Mouse (Mus musculus): ENCODE results near the gene Gm42420. TPM values are rescaled to one million over a fixed set of nuclear protein-coding genes. Genes with fewer than 3 reads are reported as not detected.

The Gm42420 gene
- not detected for polyA plus RNA-seq (2014; fragmentation: Illumina TruSeq; extraction: RNeasy Lipid Tissue Mini Kit (QIAGEN cat#74804); ENCODE audit: low read depth, low replicate concordance)

DNA sequence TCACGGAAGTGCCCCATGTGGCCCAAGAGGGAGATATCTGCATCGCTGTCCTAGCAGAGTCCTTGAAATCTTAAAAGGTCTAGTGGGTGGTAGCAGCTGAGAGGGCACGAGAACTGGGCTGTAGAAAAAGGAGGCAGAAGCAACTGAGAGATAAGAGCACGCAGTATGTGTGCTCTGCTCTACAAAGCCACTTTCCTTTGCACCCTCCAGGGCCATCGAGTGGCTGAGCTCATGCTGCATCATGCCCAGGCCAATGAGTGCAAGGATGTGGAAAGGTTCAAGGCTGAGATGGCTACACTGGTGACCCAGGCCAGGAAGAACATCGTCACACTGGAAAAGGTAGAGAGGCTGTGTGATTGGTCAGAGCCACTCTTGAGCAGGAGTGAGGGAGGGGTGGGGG lies at the start of gene Gm42420:
Gene Gm42420, plus strand, starts transcription at position 237 of the 400 bp plus-strand sequence.

DNA sequence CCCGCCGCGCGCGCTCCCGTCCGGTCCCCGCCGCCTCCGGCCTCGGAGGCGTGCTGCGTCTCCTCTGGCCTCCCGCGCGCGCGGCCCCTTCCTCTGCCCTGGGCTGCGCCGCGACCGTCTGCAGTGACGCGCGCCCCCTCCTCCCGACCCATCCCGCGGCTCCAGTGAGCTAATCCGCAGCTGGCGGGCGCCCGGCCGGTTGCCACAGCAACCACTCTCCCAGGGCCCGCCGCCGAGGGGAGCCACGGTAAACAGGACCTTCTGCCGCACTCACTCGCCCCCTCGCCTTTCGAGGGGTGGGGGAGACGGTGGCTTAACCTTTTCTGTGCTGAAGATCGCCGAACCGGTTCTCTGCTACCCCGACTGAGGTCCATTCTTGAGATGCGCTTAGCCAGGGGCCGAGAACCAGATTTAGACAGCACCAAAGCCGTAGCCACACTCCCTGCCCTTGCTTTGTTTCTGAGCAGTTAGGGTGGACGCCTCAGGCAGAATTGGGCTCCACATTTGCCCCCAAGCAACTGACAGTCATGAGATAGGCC lies 27.8 kb upstream of the Gm42420 start, which contains the start of gene Dennd2a:
Gene Dennd2a, minus strand, starts transcription at position 145 of the 539 bp plus-strand sequence.

DNA sequence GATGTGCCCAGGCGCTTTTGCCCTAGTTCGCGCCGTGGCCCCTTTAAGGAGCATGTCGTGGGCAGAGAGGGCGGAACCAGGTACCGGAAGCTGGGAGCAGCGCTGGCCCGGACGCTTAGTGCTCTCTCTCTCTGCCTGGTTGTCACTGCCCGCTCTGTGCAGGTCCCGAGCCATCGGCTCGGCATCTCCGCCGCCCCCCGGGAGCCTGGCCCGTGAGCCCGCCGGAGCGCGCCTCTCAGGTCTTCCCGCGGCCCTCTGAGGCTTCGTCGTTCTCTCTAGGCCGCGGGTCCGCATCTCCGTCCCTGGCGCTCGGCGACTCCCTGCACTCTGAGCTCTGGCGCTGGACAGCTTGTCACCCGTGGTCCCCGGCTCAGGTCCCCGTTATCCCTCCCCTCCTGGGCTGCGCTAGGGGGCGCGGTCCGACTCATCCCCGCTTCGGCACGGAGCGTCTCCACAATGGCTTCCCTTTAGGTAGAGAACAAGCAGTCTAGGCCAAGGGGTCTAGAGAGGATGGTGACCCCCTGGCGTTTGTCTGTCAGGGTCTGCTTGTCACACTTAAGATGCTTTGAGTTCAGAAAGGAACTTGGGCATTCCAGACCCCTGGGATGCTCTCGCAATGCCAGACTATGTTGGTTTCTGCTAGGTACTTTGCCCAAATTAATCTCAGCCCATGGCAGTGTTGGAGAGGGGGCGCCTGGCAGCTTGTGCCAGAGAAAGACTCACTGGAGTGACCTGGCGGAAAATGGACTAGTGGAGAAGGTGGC lies 11.6 kb upstream of the Gm42420 start, which contains the start of gene Adck2:
Gene Adck2, plus strand, starts transcription at position 83 of the 764 bp plus-strand sequence.

DNA sequence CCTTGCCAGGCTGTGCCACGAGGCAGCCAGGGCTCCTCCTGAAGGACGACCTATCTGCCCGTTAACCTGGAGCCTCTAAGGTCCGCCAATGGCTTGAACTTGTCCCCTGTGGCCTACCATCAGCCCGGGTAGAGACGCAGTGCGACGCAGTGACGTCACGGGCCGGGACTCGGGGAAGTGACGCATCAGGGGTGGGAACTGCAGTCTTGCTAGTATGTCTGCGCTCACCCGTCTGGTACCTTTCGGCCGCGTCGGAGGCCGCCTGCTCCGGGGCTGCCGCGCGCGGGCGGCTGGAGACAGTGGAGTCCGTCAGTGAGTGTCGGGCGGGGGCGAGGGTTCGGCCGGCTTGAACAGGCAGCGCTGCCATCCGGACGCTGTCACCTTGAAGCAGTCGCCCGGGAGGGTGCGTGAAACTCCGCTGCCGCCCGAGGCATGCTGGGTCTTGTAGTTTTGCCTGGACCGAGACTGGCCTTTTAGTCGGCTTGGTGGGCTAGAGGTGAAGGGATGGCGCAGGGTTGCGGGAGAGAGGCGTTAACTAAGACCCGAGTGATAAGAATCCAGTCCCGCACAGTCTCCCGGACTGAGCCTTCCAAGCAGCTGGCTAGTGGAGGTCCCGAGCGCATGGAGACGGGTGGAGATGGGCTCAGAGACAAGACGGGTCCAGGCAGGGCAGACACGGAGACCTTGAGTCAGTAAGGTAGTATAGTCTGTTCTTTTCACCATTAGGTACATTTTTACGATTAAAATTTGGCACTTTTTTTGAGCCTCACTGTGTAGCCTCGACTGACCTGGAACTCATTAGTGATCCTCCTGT lies 7.1 kb downstream of the Gm42420 start, which contains the start of gene Ndufb2:
Gene Ndufb2, plus strand, starts transcription at position 174 of the 814 bp plus-strand sequence.

Other genes starting within 250 kb of the Gm42420 start
- 11.7 TPM for gene Slc37a3, start 208.1 kb upstream of the Gm42420 start, polyA plus RNA-seq (2014; fragmentation: Illumina TruSeq; extraction: RNeasy Lipid Tissue Mini Kit (QIAGEN cat#74804); ENCODE audit: low read depth, low replicate concordance)
- not detected for gene Rab19, start 204.6 kb upstream of the Gm42420 start, polyA plus RNA-seq (2014; fragmentation: Illumina TruSeq; extraction: RNeasy Lipid Tissue Mini Kit (QIAGEN cat#74804); ENCODE audit: low read depth, low replicate concordance)
- gene Mkrn1, start 165.3 kb upstream of the Gm42420 start, polyA plus RNA-seq (2014; fragmentation: Illumina TruSeq; extraction: RNeasy Lipid Tissue Mini Kit (QIAGEN cat#74804); ENCODE audit: low read depth, low replicate concordance), result 33.9 TPM
- gene Dennd2a, start 27.9 kb upstream of the Gm42420 start, polyA plus RNA-seq (2014; fragmentation: Illumina TruSeq; extraction: RNeasy Lipid Tissue Mini Kit (QIAGEN cat#74804); ENCODE audit: low read depth, low replicate concordance), result 4.0 TPM
- gene Adck2, start 11.9 kb upstream of the Gm42420 start, polyA plus RNA-seq (2014; fragmentation: Illumina TruSeq; extraction: RNeasy Lipid Tissue Mini Kit (QIAGEN cat#74804); ENCODE audit: low read depth, low replicate concordance), result 13.2 TPM
- 765 TPM for gene Ndufb2, start 6.8 kb downstream of the Gm42420 start, polyA plus RNA-seq (2014; fragmentation: Illumina TruSeq; extraction: RNeasy Lipid Tissue Mini Kit (QIAGEN cat#74804); ENCODE audit: low read depth, low replicate concordance)
- 9.2 TPM for gene Braf, start 139.7 kb downstream of the Gm42420 start, polyA plus RNA-seq (2014; fragmentation: Illumina TruSeq; extraction: RNeasy Lipid Tissue Mini Kit (QIAGEN cat#74804); ENCODE audit: low read depth, low replicate concordance)
- 162 TPM for gene Mrps33, start 225.2 kb downstream of the Gm42420 start, polyA plus RNA-seq (2014; fragmentation: Illumina TruSeq; extraction: RNeasy Lipid Tissue Mini Kit (QIAGEN cat#74804); ENCODE audit: low read depth, low replicate concordance)

Data from heart, adult 10 weeks (tissue).